Mouse (Mus musculus) frontal cortex, adult (tissue): ENCODE results near the gene B9d2.
"Not testable (repeated sequence)": the region's sequence is repeated elsewhere in the genome, so short reads cannot be mapped to it uniquely, and the experiment has no call there.

Source experiments
- ATAC-seq: cut with Nextera tagmentation; 2 replicates; pipeline ENCODE4 v1.9.2; 2017; ENCODE audit warnings: mild to moderate bottlenecking, moderate library complexity, mixed read lengths; ENCODE audit not compliant: low TSS enrichment

B9d2 gene

DNA sequence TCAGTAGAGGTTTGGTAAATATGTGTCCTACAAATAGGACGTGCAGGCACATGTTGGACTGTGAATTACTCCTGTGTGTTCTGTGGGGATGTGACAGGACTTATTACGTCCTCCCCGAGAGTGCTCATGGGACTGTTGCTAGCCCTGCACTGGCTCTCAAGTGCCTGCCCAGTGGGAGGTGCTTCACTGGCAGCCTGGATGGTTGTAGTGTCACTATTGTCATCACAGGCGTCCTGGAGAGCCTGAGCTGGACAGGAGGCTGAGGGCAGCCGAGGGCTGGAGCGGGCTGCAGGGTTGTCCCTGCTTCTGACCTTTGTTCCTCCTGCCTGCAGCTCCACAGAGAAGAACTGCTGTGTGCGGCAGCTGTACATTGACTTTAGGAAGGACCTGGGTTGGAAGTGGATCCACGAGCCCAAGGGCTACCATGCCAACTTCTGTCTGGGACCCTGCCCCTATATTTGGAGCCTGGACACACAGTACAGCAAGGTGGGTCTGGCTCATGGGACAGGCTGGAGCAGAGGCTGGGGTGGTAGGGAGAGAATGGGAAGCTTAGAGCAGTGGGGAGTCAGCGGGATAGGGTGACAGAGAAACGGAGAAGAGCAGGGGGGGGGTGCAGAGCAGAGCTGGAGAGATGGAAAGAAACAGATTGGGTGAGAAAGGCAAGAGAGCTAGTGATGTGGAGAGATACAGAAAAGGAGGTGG is 23.4 kb downstream of the B9d2 start:
- ATAC-seq = no peak; the same call in 1 of the 2 replicates

DNA sequence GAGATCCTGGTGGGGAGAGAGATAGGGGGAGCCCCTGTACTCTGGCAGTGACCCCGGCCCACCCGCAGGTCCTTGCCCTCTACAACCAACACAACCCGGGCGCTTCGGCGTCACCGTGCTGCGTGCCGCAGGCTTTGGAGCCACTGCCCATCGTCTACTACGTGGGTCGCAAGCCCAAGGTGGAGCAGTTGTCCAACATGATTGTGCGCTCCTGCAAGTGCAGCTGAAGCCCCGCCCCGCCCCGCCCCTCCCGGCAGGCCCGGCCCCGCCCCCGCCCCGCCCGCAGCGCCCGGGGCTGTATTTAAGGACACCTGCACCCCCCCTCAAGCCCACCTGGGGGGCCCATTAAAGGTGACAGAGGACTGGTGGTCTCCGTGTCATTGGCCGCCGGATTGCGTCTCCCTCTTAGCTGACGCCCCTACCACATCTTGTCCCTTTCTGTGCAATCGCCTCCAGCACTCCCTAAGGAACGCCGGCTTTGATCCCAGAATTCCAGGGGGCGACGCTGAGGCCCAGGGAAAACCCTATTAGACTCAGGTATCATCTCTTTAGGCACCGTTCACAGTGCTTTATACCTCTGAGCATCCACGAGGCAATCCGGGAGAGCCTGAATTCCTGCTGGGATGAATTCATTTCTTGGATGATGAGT is 24.3 kb downstream of the B9d2 start:
- no peak for ATAC-seq

DNA sequence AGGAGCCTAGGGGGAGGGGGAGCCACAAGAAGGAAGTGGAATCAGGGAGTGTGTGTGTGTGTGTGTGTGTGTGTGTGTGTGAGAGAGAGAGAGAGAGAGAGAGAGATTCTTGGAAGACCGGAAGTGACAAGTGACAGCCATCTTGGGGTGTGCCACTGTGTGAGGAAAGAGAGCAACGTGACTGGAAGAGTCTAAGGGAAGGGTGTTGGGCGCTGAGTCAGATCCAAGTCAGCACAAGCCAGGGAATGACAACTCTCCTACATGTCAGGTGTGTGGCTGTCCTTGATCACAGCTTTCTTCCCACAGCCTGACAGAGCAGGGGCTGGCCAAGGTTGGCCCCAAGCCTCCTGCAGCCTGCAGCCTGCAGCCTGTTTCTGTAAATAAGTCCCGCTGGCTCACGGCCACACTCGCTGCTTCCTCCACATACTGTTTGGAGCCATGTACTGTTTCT is 25.2 kb downstream of the B9d2 start:
- ATAC-seq = peak; percentile 31

DNA sequence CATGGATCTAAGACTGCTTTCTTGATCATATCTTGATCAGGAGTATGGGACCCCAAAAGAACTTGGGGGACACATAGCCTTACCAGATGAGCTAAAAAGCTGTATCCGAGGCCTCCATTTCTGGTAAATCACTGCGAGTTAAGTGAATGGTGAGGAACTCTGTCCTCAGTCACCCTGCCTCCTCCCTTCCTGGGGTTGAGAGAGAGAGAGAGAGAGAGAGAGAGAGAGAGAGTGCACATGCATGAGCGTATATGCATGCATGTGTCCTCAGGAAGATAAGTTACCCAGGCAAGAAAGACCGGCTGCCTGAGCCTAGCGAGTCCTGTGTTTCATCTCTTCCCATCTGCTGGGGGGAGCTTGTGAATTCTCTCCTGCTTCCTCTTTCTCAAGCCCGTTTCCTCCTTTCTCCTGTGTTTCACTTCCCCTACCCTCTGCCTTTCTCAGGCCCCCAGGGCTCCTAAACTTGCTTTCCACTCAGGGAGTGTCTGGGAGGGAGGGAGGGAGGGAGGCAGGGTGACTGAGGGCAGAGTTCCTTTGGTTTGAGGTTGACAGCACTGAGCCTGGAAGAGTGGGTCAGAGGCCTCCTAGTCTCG is 26.1 kb downstream of the B9d2 start:
- no peak for ATAC-seq

DNA sequence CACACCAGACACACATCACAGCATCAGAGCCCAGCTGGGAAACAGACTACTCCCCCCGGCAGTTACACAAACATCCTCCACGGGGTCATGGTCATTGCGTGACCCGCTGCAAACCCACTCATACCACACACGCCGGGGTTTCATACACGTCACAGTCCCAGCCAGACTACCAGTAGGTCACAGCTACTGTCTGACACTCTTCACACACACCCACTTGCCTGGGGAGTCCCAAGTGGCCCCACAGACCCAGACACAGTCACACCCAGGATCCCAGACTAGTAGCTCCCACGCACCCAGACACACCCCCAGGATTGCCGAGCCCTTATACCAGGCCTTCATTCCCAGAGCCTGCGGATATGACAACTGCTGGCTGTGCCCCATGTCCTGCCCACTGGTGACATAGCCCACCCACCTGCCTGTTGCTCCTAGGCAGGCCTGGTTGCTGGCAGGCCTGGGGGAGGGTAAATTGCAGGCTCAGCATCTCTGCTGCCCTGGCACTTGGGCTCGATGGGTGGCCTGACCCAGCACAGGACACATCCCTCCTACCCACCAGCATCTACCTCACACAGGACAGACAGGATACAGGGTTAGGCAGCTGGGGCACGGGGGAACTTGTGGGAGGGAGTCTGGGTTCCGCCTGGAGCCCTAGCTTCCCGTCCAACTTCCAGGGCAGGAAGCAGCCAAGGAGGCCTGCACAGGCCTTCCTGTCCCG is 27.2 kb downstream of the B9d2 start:
- ATAC-seq = no peak

DNA sequence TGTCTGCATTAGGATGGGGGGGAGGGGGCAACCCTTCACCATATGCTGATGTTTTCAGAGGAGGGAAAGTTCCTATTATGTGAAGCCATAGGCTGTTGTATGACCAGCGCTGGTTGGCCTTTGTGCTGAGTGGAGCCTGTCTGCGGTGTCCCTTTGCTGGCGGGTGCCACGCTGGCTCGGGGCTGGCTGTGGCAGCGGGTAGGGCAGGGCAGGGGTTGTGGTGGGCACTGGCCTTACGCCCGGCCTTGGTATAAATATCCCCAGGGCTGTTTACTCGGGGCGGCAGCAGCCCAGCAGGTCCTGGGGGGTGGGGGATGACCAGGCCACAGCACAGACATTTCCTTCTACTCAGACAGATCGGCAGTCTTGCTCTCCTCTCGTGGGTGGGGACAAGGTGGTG is 29.4 kb downstream of the B9d2 start:
- ATAC-seq = no peak

DNA sequence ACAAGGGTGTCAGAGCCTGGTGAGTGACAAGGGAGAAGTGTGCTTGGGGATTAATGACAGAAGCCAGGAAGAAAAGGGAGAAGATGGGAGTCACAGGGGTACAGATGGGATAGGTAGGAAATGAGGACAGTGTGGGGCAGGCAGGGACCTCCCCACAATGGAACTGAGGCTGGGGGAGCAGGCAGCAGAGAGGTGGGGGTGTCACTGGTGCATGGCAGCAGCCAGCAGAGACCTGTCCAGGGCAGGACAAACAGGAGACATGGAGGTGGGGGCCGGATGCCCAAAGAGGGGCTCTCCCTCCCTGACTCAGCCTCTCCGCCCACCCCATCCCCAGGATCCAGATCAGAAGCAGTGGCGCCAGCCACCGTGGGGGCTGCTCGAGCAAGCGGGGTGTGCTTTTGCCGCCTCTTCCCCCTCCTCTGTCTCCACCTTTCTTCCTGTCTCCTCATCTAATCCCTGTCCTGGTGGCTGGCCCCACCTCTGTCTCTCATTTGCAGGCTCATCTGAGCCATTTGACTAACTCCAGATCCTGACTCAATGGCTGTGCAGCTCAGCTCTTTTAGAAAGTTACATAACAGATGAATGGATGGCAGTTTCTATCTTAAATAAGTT is 30.0 kb downstream of the B9d2 start:
- peak; percentile 31 for ATAC-seq

DNA sequence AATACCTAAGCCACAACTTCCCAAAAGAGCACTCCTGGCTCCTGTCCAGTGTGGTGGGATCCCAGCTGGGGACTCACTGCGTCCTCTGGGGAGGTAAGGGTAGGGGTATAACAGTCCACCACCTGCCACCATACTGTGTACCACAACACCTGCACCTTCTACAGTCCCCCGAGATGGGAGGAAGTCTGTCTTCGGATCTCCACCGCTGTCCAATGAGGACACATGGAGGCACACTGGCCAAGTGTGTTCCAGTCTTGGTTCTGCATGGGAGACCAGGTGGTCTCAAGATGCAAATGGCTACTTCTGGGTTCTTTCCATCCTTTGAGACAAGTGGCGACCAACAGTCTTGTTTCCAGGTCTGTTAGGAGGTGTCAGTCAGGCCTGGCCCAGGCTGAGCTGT is 30.6 kb downstream of the B9d2 start:
- no peak for ATAC-seq

DNA sequence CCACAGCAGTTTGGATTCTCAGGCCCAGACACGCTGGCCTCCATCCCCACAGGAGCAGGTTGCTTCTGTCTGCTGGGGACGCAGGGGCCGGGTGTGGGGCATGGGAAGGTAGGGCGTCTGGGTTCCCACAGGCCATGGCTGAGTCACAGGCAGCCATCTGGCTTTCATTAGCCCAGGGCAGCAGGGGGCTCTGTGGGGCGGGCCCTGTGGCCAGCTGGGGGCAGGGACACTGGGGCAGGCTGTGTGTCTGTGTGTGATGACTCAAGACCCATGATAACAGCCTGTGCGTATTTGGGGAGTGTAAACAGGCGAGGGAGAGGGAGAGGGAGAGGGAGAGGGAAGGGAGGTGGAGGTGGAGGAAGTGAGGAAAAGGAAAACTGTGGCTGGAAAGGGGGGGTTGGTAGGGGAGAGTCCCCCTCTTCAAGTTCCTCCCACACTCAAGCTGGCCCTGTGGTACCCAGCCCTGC is 31.2 kb downstream of the B9d2 start:
- ATAC-seq = peak; percentile 53

DNA sequence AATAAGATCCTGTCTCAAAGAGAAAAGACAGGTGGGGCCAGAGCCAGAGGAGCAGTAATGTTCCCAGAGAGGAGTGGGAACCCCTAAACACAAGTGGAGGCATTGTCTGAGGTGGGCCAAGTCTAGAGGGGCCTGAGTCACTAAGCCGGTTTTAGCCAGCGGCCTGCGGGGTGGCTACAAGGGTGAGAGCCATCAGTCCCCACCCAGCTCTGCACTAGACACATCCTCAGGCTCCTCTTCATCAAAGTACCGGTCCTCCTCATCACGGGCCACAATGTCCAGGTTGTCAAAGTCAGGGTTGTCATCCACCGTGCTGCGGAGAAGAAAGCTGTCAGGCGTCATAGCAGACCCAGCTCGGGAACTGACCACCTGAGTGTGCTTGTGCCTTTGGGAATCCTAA is 32.2 kb downstream of the B9d2 start:
- ATAC-seq = no peak

DNA sequence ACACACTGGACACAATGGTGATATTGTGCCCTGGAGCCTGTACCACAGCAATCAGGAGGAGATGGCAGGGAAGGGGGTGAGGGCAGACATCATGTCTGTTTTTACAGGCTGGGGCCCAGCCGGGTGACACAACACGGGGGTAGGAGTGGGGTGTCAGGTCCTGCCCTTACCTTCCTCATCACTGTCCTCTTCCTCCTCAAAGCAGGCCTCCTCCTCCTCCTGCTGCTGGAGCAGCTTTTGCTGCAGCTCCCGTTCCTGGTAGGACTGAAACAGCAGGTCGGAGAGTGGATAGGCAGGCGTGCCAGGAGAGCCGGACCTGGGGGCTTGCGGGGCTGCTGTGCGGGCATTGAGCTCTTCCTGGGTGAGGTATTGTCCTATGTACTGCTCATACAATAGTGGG is 34.0 kb downstream of the B9d2 start:
- no peak for ATAC-seq

DNA sequence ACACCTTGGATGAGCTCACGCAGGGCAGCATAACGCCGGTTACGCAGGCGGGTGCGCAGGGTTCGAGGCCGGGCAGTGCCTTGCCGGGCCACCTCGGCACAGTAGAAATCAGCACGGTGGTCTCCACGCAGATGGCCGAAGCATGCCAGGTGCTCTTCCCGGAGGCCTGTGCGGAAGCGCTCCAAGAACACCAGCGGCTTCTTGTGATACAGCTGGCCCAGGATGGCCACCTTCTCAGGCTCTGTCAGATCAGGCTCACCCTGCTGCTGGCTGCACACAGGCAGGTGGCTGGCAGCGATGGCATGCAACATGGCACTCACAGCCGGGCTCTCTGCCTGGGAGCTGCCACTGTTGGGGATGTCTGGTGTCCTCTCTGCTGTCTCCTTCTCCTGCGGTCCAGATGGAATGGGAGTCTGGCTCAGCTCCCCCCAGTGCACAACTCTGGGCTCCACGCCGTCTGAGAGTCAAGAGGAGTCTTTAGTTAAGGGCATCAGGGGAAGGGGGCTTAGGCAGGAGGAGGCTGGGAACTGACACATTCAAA is 35.2 kb downstream of the B9d2 start:
- no peak for ATAC-seq

DNA sequence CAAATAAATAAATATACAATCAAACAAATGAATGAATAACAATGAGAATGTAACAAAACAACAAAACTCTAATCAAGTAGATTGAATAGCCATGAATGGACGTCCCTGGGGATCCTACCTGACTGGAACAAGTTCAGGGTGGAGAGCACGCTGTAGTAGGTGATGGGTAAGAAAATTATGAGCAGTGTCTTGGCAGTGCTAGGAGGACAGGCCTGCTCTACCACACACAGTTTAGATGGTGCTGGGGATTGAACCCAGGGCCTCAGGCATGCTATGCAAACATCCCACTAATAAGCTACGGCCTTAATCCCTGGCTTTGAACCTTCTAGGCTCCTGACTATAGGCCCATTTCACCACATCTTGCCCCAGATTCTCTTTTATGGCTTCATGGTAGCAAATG is 36.9 kb downstream of the B9d2 start:
- ATAC-seq = no peak

DNA sequence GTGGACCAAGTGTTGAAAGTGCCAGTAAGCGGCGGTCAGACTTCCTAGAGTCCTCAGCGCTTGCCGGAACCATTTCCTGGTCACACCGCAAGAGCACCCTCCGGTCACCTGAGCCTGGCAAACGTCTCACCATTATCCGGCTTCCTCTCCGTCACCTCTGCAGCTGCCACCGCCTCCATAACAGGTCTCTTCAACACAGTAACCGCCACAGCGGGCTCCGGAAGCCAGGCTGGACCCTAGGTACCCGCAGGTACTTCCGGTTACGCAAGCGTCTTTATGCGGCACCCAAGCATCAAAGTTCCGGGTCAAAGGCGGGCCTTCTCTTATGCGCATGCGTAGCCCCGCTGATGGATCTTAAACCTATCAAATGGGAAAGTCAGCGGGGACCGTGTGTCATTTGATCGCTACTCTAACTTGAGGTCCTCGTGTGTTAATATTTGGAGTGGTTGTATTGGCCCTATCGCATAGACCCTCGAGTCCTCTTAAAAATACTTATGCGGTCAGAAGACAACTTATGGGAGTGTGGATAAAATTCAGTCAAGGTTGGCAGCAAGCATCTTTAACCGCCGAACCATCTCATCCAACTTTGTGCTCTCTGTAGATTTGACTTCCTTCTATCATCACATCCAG is 38.3 kb downstream of the B9d2 start, which contains the start of gene Ccdc97:
TSS of gene Ccdc97 (minus strand) at position 301 of the 630 bp plus-strand sequence.
- peak; percentile 90 for ATAC-seq

DNA sequence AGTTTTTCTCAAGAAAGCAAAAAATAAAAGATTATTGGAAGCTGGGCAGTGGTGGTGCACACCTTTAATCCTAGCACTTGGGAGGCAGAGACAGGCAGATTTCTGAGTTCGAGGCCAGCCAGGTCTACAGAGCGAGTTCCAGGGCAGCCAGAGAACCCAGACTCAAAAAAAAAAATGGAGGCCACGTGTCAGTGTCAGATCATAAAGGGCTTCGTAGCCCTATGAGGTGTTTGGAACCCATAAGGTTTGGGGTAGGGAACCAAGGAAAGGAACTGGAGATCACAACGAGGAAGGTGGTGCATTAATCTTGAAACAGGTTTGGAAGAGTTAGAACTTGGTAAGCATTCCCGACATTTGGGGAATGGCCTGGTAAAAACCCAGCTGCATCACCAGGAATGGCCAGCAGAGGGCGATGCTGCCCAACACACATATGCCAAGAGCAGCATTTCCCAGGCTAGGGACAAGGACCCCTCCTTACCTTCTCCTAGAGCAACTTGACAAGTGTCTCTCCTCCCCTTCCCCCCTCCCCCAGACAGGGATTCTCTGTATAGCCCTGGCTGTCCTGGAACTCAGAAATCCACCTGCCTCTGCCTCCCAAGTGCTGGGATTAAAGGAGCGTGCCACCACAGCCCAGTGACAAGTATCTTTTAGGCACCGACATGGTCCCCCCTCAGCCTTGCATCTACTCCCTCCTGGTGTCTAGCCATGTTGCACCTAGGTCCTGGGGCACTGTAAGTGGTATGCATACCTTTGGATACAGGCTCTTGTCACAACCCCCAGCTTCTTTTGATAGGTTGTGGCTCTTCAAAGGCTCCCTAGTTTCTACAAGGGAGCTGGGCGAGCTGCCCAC is 39.4 kb downstream of the B9d2 start:
- no peak; the same call in 1 of the 2 replicates for ATAC-seq

DNA sequence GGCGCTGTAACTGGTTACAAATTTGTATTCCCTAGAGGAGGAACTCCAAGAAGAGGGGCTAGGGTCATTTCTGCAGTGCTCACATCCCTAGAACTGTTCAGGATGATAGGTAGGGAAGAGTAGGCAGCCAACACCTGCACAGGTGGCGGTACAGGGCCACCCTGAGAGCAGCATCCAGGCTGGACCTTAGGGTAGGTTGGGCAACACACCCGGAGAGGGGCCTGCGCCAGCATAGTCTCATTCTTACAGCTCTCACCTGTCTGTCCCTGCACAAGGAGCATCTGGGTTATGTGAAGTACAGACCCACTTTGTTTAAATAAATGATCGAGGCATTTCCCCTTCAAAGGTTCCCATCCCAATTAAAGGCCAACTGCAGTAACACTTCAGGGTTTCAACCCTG is 40.2 kb downstream of the B9d2 start:
- no peak for ATAC-seq

DNA sequence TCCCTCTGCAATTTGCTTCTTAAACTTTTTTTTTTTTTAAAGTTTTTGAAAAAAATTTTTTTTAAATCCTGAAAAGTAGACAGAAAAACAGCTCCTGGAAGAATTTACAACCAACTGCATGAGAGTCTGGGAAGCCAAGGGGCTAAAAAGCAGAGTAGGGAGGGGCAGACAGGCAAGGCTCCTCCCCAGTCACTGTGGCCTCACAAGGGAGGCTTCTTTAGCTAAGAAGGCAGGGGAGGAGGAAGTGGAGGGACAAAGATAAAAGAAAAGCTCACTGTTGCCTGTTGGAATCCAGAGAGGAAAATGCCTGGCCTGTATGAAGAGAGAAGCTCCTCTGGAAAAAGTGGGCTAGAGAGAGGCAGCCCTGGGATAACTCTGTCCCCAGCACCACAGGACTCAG is 41.2 kb downstream of the B9d2 start:
- not testable (repeated sequence) for ATAC-seq

DNA sequence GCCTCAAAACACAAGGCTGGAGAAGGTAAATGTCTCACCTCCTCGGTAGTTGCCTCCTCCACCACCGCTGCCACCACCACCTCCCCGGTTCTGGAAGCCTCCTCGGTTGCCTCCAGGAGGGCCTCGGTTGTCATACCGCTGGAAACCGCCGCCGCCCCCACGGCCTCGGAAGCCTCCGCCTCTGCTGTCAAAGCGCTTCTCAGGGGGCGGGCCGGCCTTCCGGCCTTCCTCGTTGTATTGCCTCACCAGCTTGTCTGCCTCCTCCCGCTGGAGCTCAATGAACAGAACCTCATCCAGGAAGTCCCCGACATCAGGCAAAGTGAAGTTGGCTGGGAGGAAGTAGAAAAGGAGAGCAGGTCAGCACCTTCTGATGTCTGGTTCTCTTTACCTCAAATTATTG is 45.3 kb downstream of the B9d2 start:
- ATAC-seq = no peak; the same call in 1 of the 2 replicates

DNA sequence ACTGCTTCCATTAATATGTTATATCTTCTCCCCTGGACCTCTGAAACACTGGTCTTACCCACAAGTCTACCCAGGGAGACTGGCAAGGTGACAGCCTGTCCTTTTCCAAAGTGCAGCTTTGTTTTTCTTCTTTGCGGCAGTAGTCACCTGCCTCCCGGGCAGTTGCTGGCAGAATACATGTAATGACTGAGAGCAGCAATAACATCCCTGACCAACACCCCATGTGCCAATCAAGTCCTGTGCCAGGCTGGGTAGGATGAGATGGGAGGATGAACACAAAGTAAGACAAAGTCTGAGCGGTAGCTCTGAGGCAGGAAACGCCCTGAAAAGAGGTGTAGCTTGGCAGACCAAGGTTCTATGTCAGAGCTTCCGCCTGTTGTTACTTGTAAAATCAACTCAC is 47.2 kb downstream of the B9d2 start:
- ATAC-seq = no peak

DNA sequence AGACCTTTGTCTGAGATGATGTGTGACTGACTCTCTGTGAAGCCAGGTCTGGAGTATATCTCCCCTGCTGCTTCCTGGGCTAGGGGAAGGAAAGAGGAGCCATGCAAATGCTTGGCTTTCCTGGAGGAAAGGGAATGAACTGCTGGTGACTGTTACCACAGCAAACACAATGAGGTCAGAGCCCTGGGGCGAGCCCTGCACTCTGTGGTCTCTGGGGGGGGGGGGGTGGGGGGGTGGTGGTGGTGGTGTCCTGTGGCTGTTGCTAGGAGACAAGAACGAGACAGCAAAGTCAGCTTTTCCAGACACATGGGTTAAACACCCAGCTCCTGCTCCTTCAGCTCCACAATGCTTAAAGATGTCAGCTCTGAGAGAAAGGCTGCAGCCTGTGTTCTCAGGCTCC is 48.8 kb downstream of the B9d2 start:
- ATAC-seq = no peak
